Mouse (Mus musculus) embryonic fibroblast, embryonic 13.5 days (primary cell): ENCODE measurements around the gene Dnah8.

Experiments used
- CTCF ChIP-seq: IDR thresholded peaks from 2 replicates; pipeline ENCODE4 v1.5.1; 2011; ENCODE audit warnings: mild to moderate bottlenecking, control low read depth, low read length, moderate library complexity, borderline replicate concordance; ENCODE audit not compliant: insufficient read depth
- POLR2A ChIP-seq: IDR thresholded peaks from 2 replicates; pipeline ENCODE4 v1.6.1; 2011; ENCODE audit warnings: low read depth, mild to moderate bottlenecking, control low read depth, low read length, moderate library complexity

DNA sequence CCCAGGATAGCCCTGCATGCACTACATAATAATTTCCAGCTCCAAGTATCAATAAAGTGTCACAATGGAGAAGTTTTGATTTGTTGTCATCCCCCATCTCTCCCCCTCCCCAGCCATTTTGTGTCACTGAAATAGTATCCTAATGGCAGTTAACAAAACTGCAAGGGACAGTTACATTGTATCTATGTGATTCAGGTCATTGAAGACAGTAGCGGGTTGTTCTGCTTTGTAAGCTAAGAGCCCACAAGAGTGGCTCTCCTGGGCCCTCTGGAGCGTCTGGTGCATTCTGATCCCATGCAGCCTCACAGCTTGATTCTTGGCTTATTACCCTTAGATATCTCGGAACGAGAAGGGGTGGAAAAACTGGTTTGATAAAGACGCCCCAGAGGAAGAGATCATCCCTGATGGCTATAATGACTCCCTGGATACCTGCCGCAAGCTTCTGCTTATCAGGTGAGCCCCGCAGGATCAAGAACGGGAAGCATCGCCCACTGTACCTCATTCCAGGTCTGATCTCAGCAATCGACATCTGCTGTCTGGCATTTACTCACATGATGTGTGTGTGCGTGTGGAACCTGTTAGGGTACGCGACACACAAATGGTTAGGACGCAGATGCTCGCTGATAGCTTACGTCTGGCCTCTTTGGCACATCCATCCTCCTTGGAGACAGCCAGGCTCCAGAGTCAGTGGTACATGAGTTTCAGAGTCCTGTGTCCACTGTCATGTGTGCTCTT is 185.9 kb downstream of the Dnah8 start:
- TF ChIP-seq CTCF, result no peak
- no peak for TF ChIP-seq POLR2A
